Mouse (Mus musculus) heart, embryonic 10.5 days (tissue): Measurements from ENCODE around the gene Olfr1110. TPM values are rescaled to one million over a fixed set of nuclear protein-coding genes. Genes with fewer than 3 reads are reported as not detected.
"Not testable (repeated sequence)": the region's sequence is repeated elsewhere in the genome, so short reads cannot be mapped to it uniquely, and the experiment has no call there.

Experiments
- DNase-seq: peaks from one replicate; pipeline ENCODE4 v3.0.0-alpha.2; 2017; ENCODE audit warnings: low spot score
- H3K27ac ChIP-seq: fragments of 300-500 bp; sonication (generic); 2 replicates; pipeline ENCODE4 v1.5.1; 2016; ENCODE audit warnings: mild to moderate bottlenecking
- H3K27me3 ChIP-seq: fragments of 300-500 bp; sonication (generic); 2 replicates; pipeline ENCODE4 v1.6.1; 2016; ENCODE audit warnings: mild to moderate bottlenecking; ENCODE audit not compliant: poor library complexity, insufficient read depth, severe bottlenecking
- H3K36me3 ChIP-seq: fragments of 300-500 bp; sonication (generic); 2 replicates; pipeline ENCODE4 v1.6.1; 2016; ENCODE audit warnings: mild to moderate bottlenecking, moderate library complexity
- H3K4me1 ChIP-seq: fragments of 300-500 bp; sonication (generic); 2 replicates; pipeline ENCODE4 v1.6.1; 2016; ENCODE audit warnings: mild to moderate bottlenecking
- H3K4me3 ChIP-seq: fragments of 300-500 bp; sonication (generic); 2 replicates; pipeline ENCODE4 v1.5.1; 2016; ENCODE audit warnings: mild to moderate bottlenecking, moderate library complexity
- H3K9me3 ChIP-seq: fragments of 300-500 bp; sonication (generic); 2 replicates; pipeline ENCODE4 v1.6.1; 2016; ENCODE audit warnings: mild to moderate bottlenecking, moderate library complexity
- WGBS: fragments of 180-500 bp; shearing (Covaris S2); methylation state at CpG from one replicate; pipeline ENCODE4 v1.1.7; 2016; 5-methylcytosine and 5-hydroxymethylcytosine counted together
- polyA plus RNA-seq: library from polyadenylated mRNA; unstranded; fragments of >200 nt; fragmentation: Nextera tagmentation; extraction: Ambion mirVana; gene quantifications from 2 replicates; pipeline ENCODE4 v1.2.1, GENCODE M21; 2016

The Olfr1110 gene
- not detected in 2 replicates for polyA plus RNA-seq

DNA sequence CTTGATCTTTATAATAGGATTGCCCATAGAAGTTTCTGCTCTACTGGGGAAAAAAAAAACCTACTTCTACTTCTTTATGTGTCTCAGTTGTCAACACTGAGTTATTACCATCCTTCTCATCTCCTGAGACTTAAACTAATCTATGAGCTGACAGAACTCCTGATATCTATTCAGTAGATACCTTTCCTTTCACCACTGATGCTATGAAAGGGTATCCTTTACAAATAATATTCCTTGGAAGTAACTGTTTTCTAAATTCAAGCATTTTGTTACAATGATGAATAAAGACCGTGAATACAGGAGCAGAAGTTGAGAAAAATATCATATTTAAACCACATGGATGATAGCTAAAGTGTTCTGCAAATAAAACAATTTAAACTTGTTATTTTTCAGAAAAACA lies at the start of gene Olfr1110:
Gene Olfr1110, minus strand, starts transcription at position 101 of the 400 bp plus-strand sequence.
- H3K36me3 ChIP-seq: no peaks in the 10 kb centered on the region
- H3K27ac ChIP-seq: no peak within 1 kb of the TSS
- no peak within 1 kb of the TSS for H3K4me3 ChIP-seq
- no peaks in the 10 kb centered on the region for H3K4me1 ChIP-seq
- WGBS: 73% methylated on average over 1 of the region's 1 CpGs
- no peak for DNase-seq
- no peaks in the 10 kb centered on the region for H3K9me3 ChIP-seq
- H3K27me3 ChIP-seq: no peaks in the 10 kb centered on the region

DNA sequence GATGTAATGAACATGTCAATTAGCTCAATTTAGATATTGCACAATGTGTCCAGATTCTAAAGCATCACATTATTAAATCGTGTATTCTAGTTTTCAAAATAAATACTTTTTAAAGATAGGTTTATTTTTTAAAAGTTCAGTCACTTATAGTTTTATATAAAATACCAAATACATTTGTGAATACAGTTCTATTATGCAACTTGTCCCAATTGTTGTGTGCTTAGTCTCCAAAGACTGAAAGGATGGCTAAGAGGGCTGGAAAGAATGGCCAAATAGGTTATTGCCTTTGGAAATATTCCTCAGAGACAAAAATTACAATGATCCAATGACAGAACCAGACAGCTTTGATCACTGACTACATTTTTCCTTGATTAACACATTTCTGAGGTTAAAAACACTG lies 47.4 kb upstream of the Olfr1110 start, which contains the start of gene Olfr1112:
Gene Olfr1112, plus strand, starts transcription at position 301 of the 400 bp plus-strand sequence.
- no peaks in the 10 kb centered on the region for H3K4me1 ChIP-seq

DNA sequence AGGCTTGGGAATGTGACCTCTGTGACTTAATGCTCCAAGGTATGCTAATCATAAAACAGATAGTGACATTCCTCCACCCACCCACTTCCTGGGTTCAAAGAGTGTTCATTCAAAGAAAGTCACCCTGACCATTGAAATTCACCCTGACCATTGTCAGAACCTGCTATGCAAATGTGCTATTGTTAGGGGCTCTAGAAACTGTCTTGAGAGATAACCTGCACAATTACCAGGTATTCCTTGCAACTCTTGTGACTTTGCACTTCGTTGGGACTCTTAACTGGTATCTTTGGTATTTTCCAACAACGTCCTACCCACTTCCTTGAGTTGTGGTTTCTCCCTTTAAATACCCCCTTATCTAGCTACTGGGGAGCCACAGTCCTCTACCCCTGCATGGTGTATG lies 27.6 kb upstream of the Olfr1110 start:
- H3K27me3 ChIP-seq, H3K9me3 ChIP-seq, H3K4me3 ChIP-seq, H3K36me3 ChIP-seq, DNase-seq, H3K27ac ChIP-seq, H3K4me1 ChIP-seq: not testable (repeated sequence)
- 71% methylated on average over 2 of the region's 2 CpGs for WGBS

More for the DNA sequence above, 47.4 kb upstream of the Olfr1110 start, which contains the start of gene Olfr1112:
- no peak for DNase-seq
- Histone ChIP-seq H3K9me3 (no peaks in the 10 kb centered on the region), H3K27ac (no peak within 1 kb of the TSS), H3K27me3 (no peaks in the 10 kb centered on the region), H3K4me3 (no peak within 1 kb of the TSS), H3K36me3 (no peaks in the 10 kb centered on the region)
- WGBS: 72% methylated on average over 1 of the region's 1 CpGs

GRCm38 (mm10) chr2:87152524-87152923 lies 12.4 kb upstream of the Olfr1110 start, which contains the start of gene Olfr1111:
Gene Olfr1111, minus strand, starts transcription at chr2:87152624.
- Histone ChIP-seq H3K4me1 (no peaks in the 10 kb centered on the region), H3K27me3 (no peaks in the 10 kb centered on the region), H3K4me3 (no peak within 1 kb of the TSS), H3K9me3 (no peaks in the 10 kb centered on the region), H3K27ac (no peak within 1 kb of the TSS), H3K36me3 (no peaks in the 10 kb centered on the region)
- DNase-seq: no peak

DNA sequence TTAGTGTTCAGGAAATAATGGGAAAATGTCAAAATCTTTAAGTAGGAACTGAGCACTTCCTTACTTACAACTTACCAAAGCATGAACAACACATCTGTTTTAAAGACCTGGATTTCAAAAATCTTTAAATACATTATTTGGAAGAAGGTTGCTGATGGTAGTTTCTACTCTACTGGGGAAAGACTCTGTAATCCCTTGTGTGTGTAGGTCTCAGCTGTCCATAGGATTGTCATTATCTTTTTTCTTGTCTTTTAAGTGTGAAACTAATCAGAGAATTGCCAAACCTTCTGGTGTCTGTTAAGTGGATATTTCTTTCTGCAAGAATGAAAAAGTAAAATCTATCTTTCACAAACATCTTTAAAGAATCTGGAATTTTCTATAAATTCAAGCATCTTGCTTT lies 25.6 kb downstream of the Olfr1110 start, which contains the start of gene Olfr259:
Gene Olfr259, minus strand, starts transcription at position 101 of the 400 bp plus-strand sequence.
- Histone ChIP-seq H3K4me1 (no peaks in the 10 kb centered on the region), H3K4me3 (no peak within 1 kb of the TSS), H3K9me3 (no peaks in the 10 kb centered on the region), H3K36me3 (no peaks in the 10 kb centered on the region), H3K27ac (no peak within 1 kb of the TSS), H3K27me3 (no peaks in the 10 kb centered on the region)
- no peak for DNase-seq

DNA sequence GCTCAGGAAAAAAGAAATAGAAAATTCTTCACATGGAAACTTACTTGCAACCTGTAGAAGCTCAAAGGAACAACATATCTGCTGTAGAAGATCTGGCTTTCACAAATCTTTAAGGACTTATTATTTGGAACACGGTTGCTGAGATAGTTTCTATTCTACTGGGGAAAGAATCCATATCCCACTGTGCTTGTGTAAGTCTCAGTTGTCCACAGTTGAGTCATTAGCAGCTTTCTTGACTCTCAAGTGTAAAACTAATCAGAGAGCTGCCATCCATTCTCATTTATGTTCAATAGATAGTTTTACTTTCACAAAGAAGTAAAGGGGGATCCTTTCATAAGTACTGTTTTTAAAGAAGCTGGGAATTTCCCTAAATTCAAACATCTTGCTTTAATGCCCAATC lies 44.2 kb downstream of the Olfr1110 start, which contains the start of gene Olfr1109:
Gene Olfr1109, minus strand, starts transcription at position 101 of the 400 bp plus-strand sequence.
- H3K27me3 ChIP-seq: no peaks in the 10 kb centered on the region
- no peaks in the 10 kb centered on the region for H3K4me1 ChIP-seq
- no peaks in the 10 kb centered on the region for H3K36me3 ChIP-seq
- 73% methylated on average over 1 of the region's 1 CpGs for WGBS
- DNase-seq: no peak
- no peaks in the 10 kb centered on the region for H3K9me3 ChIP-seq
- H3K27ac ChIP-seq: no peak within 1 kb of the TSS
- H3K4me3 ChIP-seq: no peak within 1 kb of the TSS

Other genes starting within 250 kb of the Olfr1110 start
- not detected in 2 replicates for gene Olfr1097, start 248.1 kb downstream of the Olfr1110 start, polyA plus RNA-seq
- not detected in 2 replicates for gene Olfr1098, start 215.8 kb downstream of the Olfr1110 start, polyA plus RNA-seq
- not detected in 2 replicates for gene Olfr1099, start 179.6 kb downstream of the Olfr1110 start, polyA plus RNA-seq
- gene Olfr1100, start 160.3 kb downstream of the Olfr1110 start, polyA plus RNA-seq: not detected in 2 replicates
- gene Olfr1101, start 149.1 kb downstream of the Olfr1110 start, polyA plus RNA-seq: not detected in 2 replicates
- not detected in 2 replicates for gene Olfr1102, start 141.9 kb downstream of the Olfr1110 start, polyA plus RNA-seq
- gene Olfr1104, start 113.2 kb downstream of the Olfr1110 start, polyA plus RNA-seq: not detected in 2 replicates
- not detected in 2 replicates for gene Olfr1105, start 103.8 kb downstream of the Olfr1110 start, polyA plus RNA-seq
- not detected in 2 replicates for gene Olfr1106, start 88.0 kb downstream of the Olfr1110 start, polyA plus RNA-seq
- not detected in 2 replicates for gene Olfr1107, start 64.5 kb downstream of the Olfr1110 start, polyA plus RNA-seq
- gene Olfr1109, start 44.3 kb downstream of the Olfr1110 start, polyA plus RNA-seq: not detected in 2 replicates
- not detected in 2 replicates for gene Olfr259, start 25.7 kb downstream of the Olfr1110 start, polyA plus RNA-seq
- not detected in 2 replicates for gene Olfr1111, start 12.3 kb upstream of the Olfr1110 start, polyA plus RNA-seq
- gene Olfr1112, start 47.5 kb upstream of the Olfr1110 start, polyA plus RNA-seq: not detected in 2 replicates
- gene Olfr1113, start 68.7 kb upstream of the Olfr1110 start, polyA plus RNA-seq: not detected in 2 replicates
- not detected in 2 replicates for gene Olfr1115, start 107.7 kb upstream of the Olfr1110 start, polyA plus RNA-seq
- gene Olfr1116, start 127.2 kb upstream of the Olfr1110 start, polyA plus RNA-seq: not detected in 2 replicates
- gene Olfr1118, start 167.3 kb upstream of the Olfr1110 start, polyA plus RNA-seq: not detected in 2 replicates
- gene Olfr1120, start 214.5 kb upstream of the Olfr1110 start, polyA plus RNA-seq: not detected in 2 replicates
- not detected in 2 replicates for gene Olfr1121, start 229.6 kb upstream of the Olfr1110 start, polyA plus RNA-seq
- not detected in 2 replicates for gene Olfr1122, start 245.5 kb upstream of the Olfr1110 start, polyA plus RNA-seq